Mouse (Mus musculus) bone marrow macrophage, adult 2 months (primary cell): ENCODE data around the gene Ube2l3.

ENCODE experiments used
- CTCF ChIP-seq: IDR thresholded peaks from 2 replicates; pipeline ENCODE4 v1.5.1; 2012; ENCODE audit warnings: low read depth, mild to moderate bottlenecking, low read length, moderate library complexity
- POLR2A ChIP-seq: IDR thresholded peaks from 2 replicates; pipeline ENCODE4 v1.6.1; 2012; ENCODE audit warnings: mild to moderate bottlenecking, low read depth, low read length, borderline replicate concordance

GRCm38 (mm10) chr16:17239409-17239808, 37.0 kb upstream of the Ube2l3 start:
- TF ChIP-seq POLR2A (no peak), CTCF (no peak)
